Mouse (Mus musculus) E14TG2a.4 (cell line): ENCODE results near the gene Agfg1.
A peak's percentile ranks its signal among the peaks of the same experiment; 100 is the strongest.

Source experiments
- H3K27me3 ChIP-seq: 2 replicates; pipeline ENCODE4 v1.6.1; 2014; ENCODE audit warnings: low read length, control low read depth; ENCODE audit not compliant: insufficient read depth
- H3K36me3 ChIP-seq: 2 replicates; pipeline ENCODE4 v1.6.1; 2014; ENCODE audit warnings: low read length, control low read depth; ENCODE audit not compliant: insufficient read depth
- H3K4me1 ChIP-seq: replicated peaks from 2 replicates; pipeline ENCODE4 v1.6.1; 2014; ENCODE audit warnings: low read depth, low read length, control low read depth
- H3K4me3 ChIP-seq: replicated peaks from 2 replicates; pipeline ENCODE4 v1.5.1; 2014; ENCODE audit warnings: mild to moderate bottlenecking, low read length
- H3K9me3 ChIP-seq: 2 replicates; pipeline ENCODE4 v1.6.1; 2014; ENCODE audit warnings: low read length, control low read depth
- CTCF ChIP-seq: conservative IDR thresholded peaks from 2 replicates; pipeline ENCODE4 v1.5.1; 2014; ENCODE audit warnings: low read length
- NANOG ChIP-seq: IDR thresholded peaks from 2 replicates; pipeline ENCODE4 v1.6.1; 2014; ENCODE audit warnings: borderline replicate concordance, low read length, mixed read lengths
- POU5F1 ChIP-seq: IDR thresholded peaks from 2 replicates; pipeline ENCODE4 v1.6.1; 2014; ENCODE audit warnings: low read length, borderline replicate concordance

The Agfg1 gene

DNA sequence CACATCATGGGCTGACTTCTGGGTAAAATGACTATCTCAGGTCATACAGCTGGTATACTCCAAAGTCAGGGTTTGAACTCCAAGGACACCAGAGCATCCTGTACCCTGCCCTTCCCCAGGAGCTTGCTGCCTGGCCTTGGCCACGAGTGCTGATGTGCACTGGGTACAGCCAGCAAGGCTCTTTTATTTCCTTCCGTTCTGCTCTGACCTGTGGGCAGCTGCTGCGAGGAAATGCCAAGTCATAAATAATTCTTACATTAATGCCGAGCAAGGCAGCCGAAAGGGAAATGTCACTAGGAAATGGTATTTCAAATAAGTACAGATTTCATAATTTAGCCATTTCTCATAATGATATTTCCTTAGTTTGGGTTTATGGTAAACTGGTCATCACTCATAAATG is 41.0 kb upstream of the Agfg1 start:
- no peak overlapping the region for H3K4me3 ChIP-seq
- no peaks in the 10 kb centered on the region for H3K9me3 ChIP-seq
- H3K27me3 ChIP-seq: peaks cover 22% of the 10 kb centered on the region
- TF ChIP-seq POU5F1 (no peak), CTCF (no peak), NANOG (no peak)
- no peaks in the 10 kb centered on the region for H3K36me3 ChIP-seq
- no peaks in the 10 kb centered on the region for H3K4me1 ChIP-seq

GRCm38 (mm10) chr1:82798922-82799321 is 40.4 kb upstream of the Agfg1 start:
- peaks cover 22% of the 10 kb centered on the region for H3K27me3 ChIP-seq
- no peak overlapping the region for H3K4me3 ChIP-seq
- no peaks in the 10 kb centered on the region for H3K9me3 ChIP-seq
- no peak for TF ChIP-seq POU5F1
- no peak for TF ChIP-seq CTCF
- TF ChIP-seq NANOG: no peak
- no peaks in the 10 kb centered on the region for H3K36me3 ChIP-seq
- H3K4me1 ChIP-seq: peaks cover 2% of the 10 kb centered on the region; the same call in 1 of the 2 replicates

- H3K4me3 ChIP-seq: no peak overlapping the region
- TF ChIP-seq CTCF: no peak
- TF ChIP-seq POU5F1: no peak
- no peak for TF ChIP-seq NANOG
- no peaks in the 10 kb centered on the region for H3K9me3 ChIP-seq
- peaks cover 6% of the 10 kb centered on the region; the same call in 1 of the 2 replicates for H3K4me1 ChIP-seq
- H3K27me3 ChIP-seq: peaks cover 18% of the 10 kb centered on the region
- no peaks in the 10 kb centered on the region for H3K36me3 ChIP-seq
Observed at GRCm38 (mm10) chr1:82801105-82801783, 38.0 kb upstream of the Agfg1 start.

- Histone ChIP-seq H3K27me3 (peaks cover 16% of the 10 kb centered on the region), H3K9me3 (no peaks in the 10 kb centered on the region), H3K36me3 (no peaks in the 10 kb centered on the region), H3K4me3 (no peak overlapping the region), H3K4me1 (peaks cover 6% of the 10 kb centered on the region; the same call in 1 of the 2 replicates)
- no peak for TF ChIP-seq POU5F1
- TF ChIP-seq NANOG: no peak
- TF ChIP-seq CTCF: peak; percentile 57
Observed at GRCm38 (mm10) chr1:82803608-82804007, 35.7 kb upstream of the Agfg1 start.

- TF ChIP-seq NANOG: no peak
- TF ChIP-seq CTCF: no peak
- H3K36me3 ChIP-seq: no peaks in the 10 kb centered on the region
- no peaks in the 10 kb centered on the region for H3K9me3 ChIP-seq
- H3K4me1 ChIP-seq: peaks cover 6% of the 10 kb centered on the region; the same call in 1 of the 2 replicates
- no peak overlapping the region for H3K4me3 ChIP-seq
- H3K27me3 ChIP-seq: peaks cover 16% of the 10 kb centered on the region
Observed at GRCm38 (mm10) chr1:82804059-82804458, 35.2 kb upstream of the Agfg1 start.

GRCm38 (mm10) chr1:82806391-82806790 is 32.9 kb upstream of the Agfg1 start:
- TF ChIP-seq POU5F1 (no peak), CTCF (no peak), NANOG (no peak)

DNA sequence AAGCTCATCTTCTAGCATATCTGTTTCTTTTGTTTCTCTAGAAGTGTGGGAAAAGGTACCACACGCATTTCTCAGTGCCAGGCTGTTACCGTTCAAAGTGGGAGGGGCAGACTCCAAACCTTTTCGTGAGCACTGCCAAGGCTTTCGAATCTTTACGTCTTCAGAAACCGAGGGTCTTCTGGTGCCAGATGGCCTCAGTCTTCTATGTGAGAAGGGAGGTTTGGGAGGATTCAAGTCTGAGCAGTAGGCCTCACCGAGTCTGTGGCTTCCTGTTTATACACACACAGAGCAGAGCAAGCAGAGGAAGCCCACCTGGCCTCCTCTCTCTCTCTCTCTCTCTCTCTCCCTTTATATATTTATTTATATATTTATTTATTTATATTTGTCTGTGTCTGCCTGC is 32.1 kb upstream of the Agfg1 start:
- Histone ChIP-seq H3K36me3 (no peaks in the 10 kb centered on the region), H3K27me3 (no peaks in the 10 kb centered on the region), H3K4me3 (no peak overlapping the region), H3K9me3 (no peaks in the 10 kb centered on the region), H3K4me1 (peaks cover 6% of the 10 kb centered on the region)
- TF ChIP-seq POU5F1 (no peak), NANOG (no peak), CTCF (no peak)

More at GRCm38 (mm10) chr1:82806391-82806790, 32.9 kb upstream of the Agfg1 start:
- Histone ChIP-seq H3K9me3 (no peaks in the 10 kb centered on the region), H3K36me3 (no peaks in the 10 kb centered on the region), H3K27me3 (peaks cover 6% of the 10 kb centered on the region), H3K4me1 (peaks cover 6% of the 10 kb centered on the region), H3K4me3 (no peak overlapping the region)

DNA sequence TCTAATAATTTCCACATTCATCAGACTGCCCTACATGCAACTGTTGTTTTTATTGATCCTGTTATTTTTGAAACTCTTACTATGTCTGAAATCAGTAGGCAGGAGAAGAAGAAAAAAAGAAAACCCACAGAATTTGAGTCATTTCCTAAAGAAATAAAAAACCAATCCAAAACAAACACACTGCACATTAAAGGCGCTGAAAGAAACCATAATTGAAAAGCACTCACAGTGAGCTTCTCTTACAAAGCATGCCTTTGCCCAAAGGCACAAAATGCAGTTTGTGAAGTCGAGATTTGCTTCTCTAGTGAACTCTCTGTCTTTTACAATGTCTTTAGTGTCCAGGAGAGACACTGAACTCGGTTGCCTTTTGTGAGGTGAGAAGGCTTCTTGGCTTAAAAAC is 30.7 kb upstream of the Agfg1 start:
- peaks cover 6% of the 10 kb centered on the region for H3K4me1 ChIP-seq
- no peaks in the 10 kb centered on the region for H3K36me3 ChIP-seq
- TF ChIP-seq POU5F1 (no peak), CTCF (no peak), NANOG (no peak)
- H3K27me3 ChIP-seq: no peaks in the 10 kb centered on the region
- no peak overlapping the region for H3K4me3 ChIP-seq
- no peaks in the 10 kb centered on the region for H3K9me3 ChIP-seq

- Histone ChIP-seq H3K4me1 (peaks cover 7% of the 10 kb centered on the region), H3K9me3 (no peaks in the 10 kb centered on the region), H3K36me3 (no peaks in the 10 kb centered on the region), H3K4me3 (no peak overlapping the region), H3K27me3 (0 out of 2 replicates have a peak, but pooled peaks cover 2% of the 10 kb centered on the region)
- TF ChIP-seq NANOG: no peak
- TF ChIP-seq CTCF: no peak
- no peak for TF ChIP-seq POU5F1
Observed at GRCm38 (mm10) chr1:82811766-82812165, 27.5 kb upstream of the Agfg1 start.
